Mouse (Mus musculus) heart, postnatal 0 days (tissue): ENCODE measurements around the gene Ctdnep1. TPM values are rescaled to one million over a fixed set of nuclear protein-coding genes. Genes with fewer than 3 reads are reported as not detected.

Experiments used
- ATAC-seq: fragments of 200-750 bp; cut with Nextera tagmentation; 2 replicates; pipeline ENCODE4 v1.8.0; 2017; ENCODE audit warnings: low read depth, moderate number of reproducible peaks, moderate library complexity; ENCODE audit not compliant: insufficient read depth
- DNase-seq: peaks from one replicate; pipeline ENCODE4 v3.0.0-alpha.2; 2016; ENCODE audit warnings: low spot score
- H3K27ac ChIP-seq: fragments of 300-500 bp; sonication (generic); 2 replicates; pipeline ENCODE4 v1.5.1; 2014; ENCODE audit warnings: low read depth, mild to moderate bottlenecking
- H3K27me3 ChIP-seq: fragments of 300-500 bp; sonication (generic); 2 replicates; pipeline ENCODE4 v1.6.1; 2014; ENCODE audit warnings: low read length, mixed read lengths; ENCODE audit not compliant: control insufficient read depth, insufficient read depth
- H3K36me3 ChIP-seq: fragments of 300-500 bp; sonication (generic); replicated peaks from 2 replicates; pipeline ENCODE4 v1.6.1; 2014; ENCODE audit warnings: low read length, mixed read lengths; ENCODE audit not compliant: control insufficient read depth, insufficient read depth
- H3K4me1 ChIP-seq: fragments of 300-500 bp; sonication (generic); 2 replicates; pipeline ENCODE4 v1.6.1; 2014; ENCODE audit warnings: antibody characterized with exemption; ENCODE audit not compliant: control insufficient read depth, insufficient read depth
- H3K4me2 ChIP-seq: fragments of 300-500 bp; sonication (generic); 2 replicates; pipeline ENCODE4 v1.6.1; 2014; ENCODE audit warnings: low read depth, mild to moderate bottlenecking, low read length, moderate library complexity
- H3K4me3 ChIP-seq: fragments of 300-500 bp; sonication (generic); 2 replicates; pipeline ENCODE4 v1.5.1; 2014; ENCODE audit warnings: low read depth, low read length
- H3K9ac ChIP-seq: fragments of 300-500 bp; sonication (generic); replicated peaks from 2 replicates; pipeline ENCODE4 v1.6.1; 2014; ENCODE audit warnings: low read depth, low read length, mixed read lengths
- H3K9me3 ChIP-seq: fragments of 300-500 bp; sonication (generic); replicated peaks from 2 replicates; pipeline ENCODE4 v1.6.1; 2016; ENCODE audit warnings: low read length; ENCODE audit not compliant: control insufficient read depth
- CTCF ChIP-seq: IDR thresholded peaks from 2 replicates; pipeline ENCODE4 v1.5.1; 2016; ENCODE audit warnings: antibody characterized with exemption, control low read depth, low read depth
- EP300 ChIP-seq: IDR thresholded peaks from 2 replicates; pipeline ENCODE4 v1.6.1; 2016; ENCODE audit warnings: antibody characterized with exemption, low read depth
- WGBS: fragments of 180-500 bp; shearing (Covaris S2); extraction: QIAGEN DNeasy Blood & Tissue Kit; methylation state at CpG from one replicate; pipeline ENCODE4 v1.1.7; 2014; 5-methylcytosine and 5-hydroxymethylcytosine counted together
- polyA plus RNA-seq: library from polyadenylated mRNA; unstranded; fragments of >200 nt; fragmentation: Nextera tagmentation; extraction: Ambion mirVana; gene quantifications from 2 replicates; pipeline ENCODE4 v1.2.1, GENCODE M21; 2015
- total RNA-seq: library from RNA; depleted of rRNA; stranded (reverse); fragments of >200 nt; gene quantifications from 2 replicates; pipeline ENCODE4 v1.2.3, GENCODE M21; 2014; ENCODE audit warnings: low replicate concordance

Ctdnep1 gene
- total and polyA plus RNA-seq, 2 experiments from 2014 or later, result 24.8 to 45.6 TPM

DNA sequence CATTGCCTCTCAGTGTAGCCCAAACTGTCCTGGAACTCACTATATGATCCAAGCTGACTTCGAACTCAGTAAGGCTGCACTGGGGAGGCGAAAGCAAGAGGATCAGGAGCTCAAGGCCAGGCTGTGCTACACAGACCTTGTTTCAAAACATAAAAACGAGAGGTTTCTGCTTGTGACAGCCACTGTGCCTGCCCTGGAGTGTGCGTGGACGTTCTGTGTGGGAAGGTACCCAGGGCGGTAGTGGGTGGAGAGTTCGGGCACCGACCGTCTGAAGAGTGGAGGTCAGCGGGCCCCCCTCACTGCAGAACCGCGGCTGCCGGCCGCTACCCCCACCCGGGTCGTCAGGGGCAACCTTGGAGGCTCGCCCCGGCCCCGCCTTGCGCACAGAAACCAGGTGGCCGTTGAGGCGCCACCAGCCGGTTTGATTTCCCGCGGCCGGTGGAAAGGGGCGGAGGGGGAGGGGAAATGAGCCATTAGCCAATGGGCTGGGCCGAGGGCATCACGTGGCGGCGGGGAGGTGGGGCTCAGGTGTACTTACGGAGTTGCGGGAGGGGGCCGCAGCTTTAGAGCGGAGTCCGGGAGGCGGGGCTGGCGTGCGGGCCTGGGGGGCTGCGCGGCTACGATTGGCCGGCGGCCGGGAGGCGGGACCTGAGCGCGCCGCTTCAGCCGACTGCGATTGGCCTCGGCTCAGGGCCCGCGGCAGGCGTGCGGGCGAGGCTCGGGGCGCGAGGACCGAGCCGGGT, 45.6 kb upstream of the Ctdnep1 start, which contains the start of gene Ybx2:
Gene Ybx2 (plus strand): TSS at position 660 of the 743 bp plus-strand sequence.
- Histone ChIP-seq H3K4me1 (peaks cover 30% of the 10 kb centered on the region), H3K27me3 (peaks cover 8% of the 10 kb centered on the region), H3K4me3 (peak within 1 kb of the TSS; percentile 57), H3K9ac (peak within 1 kb of the TSS; percentile 51), H3K9me3 (no peaks in the 10 kb centered on the region), H3K27ac (peak within 1 kb of the TSS; percentile 88), H3K36me3 (no peaks in the 10 kb centered on the region), H3K4me2 (peak within 1 kb of the TSS; percentile 92)
- peak; percentile 80 for ATAC-seq
- DNase-seq, result peak; percentile 82
- no peak; the same call in 1 of the 2 replicates for TF ChIP-seq EP300
- TF ChIP-seq CTCF, result no peak
- 3% methylated on average over 48 of the region's 62 CpGs for WGBS

DNA sequence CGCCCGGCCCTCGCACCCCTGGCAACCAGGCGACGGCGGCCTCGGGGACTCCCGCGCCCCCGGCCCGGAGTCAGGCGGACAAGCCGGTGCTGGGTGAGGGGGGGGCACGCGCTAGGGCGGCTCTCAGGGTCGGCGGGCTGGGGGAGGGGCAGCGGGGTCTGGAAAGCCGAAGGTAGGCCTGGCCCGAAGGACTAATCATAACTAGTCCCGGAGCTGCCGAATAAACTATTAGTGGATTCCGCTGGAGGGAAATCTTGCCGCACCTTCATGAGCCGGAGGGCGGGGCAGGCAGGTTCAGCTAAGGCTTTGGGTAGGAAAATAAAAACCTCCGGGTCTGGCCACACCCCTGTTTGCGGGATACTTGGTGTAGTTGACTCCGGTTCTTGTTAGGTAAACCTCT, 44.8 kb upstream of the Ctdnep1 start:
- WGBS, result 4% methylated on average over 29 of the region's 30 CpGs
- Histone ChIP-seq H3K36me3 (no peaks in the 10 kb centered on the region), H3K9me3 (no peaks in the 10 kb centered on the region), H3K27ac (peak overlapping the region; percentile 88), H3K4me3 (peak overlapping the region; percentile 57), H3K9ac (peak overlapping the region; percentile 51), H3K4me2 (peak overlapping the region; percentile 92), H3K4me1 (peaks cover 30% of the 10 kb centered on the region), H3K27me3 (peaks cover 8% of the 10 kb centered on the region)
- DNase-seq (no peak), ATAC-seq (no peak)
- TF ChIP-seq EP300 (no peak), CTCF (no peak)

DNA sequence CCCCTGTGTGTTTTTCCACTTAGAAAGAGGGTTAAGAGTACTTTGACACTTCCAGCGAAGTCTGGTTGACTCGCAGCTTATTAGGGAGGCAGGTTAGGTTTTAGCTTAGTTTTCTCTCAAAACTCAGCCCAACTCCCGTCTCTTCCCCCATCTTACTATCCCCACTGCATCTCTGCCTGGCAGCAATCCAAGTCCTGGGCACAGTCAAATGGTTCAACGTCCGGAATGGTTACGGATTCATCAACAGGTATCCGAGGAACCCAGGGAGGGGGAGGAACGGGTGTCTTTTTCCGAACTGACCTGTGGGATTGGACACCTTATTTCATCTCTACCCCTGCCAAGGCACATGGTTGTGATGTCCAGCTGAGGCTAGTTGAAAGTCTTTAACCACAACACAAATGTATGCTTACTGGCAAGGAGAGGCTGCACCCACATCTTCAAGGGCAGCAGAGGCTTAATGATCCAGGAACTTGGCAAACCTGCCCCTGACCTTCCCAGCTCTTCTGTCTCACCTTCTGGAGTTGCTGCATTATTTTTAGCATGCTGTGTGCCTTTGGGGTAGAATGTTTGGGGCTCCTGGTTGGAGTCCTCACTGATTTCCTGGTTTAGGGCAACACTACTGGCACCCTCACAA, 44.1 kb upstream of the Ctdnep1 start:
- Histone ChIP-seq H3K27me3 (peaks cover 8% of the 10 kb centered on the region), H3K9ac (peak overlapping the region; percentile 51; the same call in 1 of the 2 replicates), H3K4me3 (peak overlapping the region; percentile 57), H3K27ac (peak overlapping the region; percentile 88), H3K36me3 (no peaks in the 10 kb centered on the region), H3K4me1 (peaks cover 30% of the 10 kb centered on the region), H3K9me3 (no peaks in the 10 kb centered on the region), H3K4me2 (peak overlapping the region; percentile 92)
- ATAC-seq, result peak; percentile 6; the same call in 1 of the 2 replicates
- DNase-seq, result peak; percentile 50
- no peak for TF ChIP-seq EP300
- TF ChIP-seq CTCF, result no peak
- WGBS, result 41% methylated on average over 9 of the region's 9 CpGs

DNA sequence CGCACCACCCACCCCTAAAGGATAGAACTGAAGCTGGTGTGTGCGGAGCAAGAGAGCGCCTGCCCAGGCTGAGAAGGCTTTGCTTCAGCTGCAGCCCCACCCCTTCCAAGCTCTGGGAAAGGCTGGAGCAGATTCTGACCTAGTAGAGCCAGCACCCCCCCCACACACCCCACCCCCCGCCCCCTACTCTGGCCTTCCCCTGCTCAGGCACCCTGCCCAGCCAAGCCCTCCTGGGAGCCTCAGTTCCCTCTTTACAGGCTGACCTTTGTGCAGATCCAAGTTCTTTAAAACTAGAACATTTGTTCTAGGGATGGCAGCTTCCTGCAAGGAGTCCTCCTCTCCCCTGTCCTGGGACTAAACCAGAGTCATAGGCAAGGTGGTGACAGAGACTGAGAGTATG, 43.6 kb upstream of the Ctdnep1 start:
- H3K27ac ChIP-seq, result peak overlapping the region; percentile 88
- WGBS, result 26% methylated on average over 4 of the region's 4 CpGs
- DNase-seq (peak; percentile 53), ATAC-seq (peak; percentile 15; the same call in 1 of the 2 replicates)
- H3K4me2 ChIP-seq, result peak overlapping the region; percentile 92
- 0 out of 2 replicates have a peak, but pooled peaks cover 3% of the 10 kb centered on the region for H3K36me3 ChIP-seq
- peaks cover 8% of the 10 kb centered on the region for H3K27me3 ChIP-seq
- H3K4me1 ChIP-seq, result peaks cover 30% of the 10 kb centered on the region
- no peak overlapping the region for H3K4me3 ChIP-seq
- H3K9me3 ChIP-seq, result no peaks in the 10 kb centered on the region
- TF ChIP-seq CTCF, result no peak
- no peak for TF ChIP-seq EP300
- H3K9ac ChIP-seq, result peak overlapping the region; percentile 51; the same call in 1 of the 2 replicates

DNA sequence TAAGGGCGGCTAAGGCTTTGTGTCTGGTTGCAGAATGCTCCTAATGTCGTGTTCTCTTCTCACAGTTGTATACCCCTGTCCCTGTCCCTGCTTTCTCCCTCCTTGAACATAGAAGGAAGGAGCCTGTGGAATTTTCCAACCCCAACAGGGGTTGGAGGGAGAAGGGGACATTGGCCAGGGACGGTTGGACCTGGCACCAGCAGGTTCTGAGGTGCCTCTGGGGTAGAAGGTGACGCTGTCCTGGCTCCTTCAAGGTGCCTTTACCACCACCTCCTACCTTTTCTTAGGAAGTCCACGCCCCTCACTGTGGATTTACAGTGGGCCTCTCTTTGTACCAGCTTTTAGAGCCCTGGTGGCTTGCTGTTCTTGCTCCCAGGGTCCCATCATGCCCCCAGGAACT, 43.1 kb upstream of the Ctdnep1 start:
- WGBS, result 56% methylated on average over 5 of the region's 5 CpGs
- no peak overlapping the region for H3K4me2 ChIP-seq
- TF ChIP-seq CTCF (no peak), EP300 (no peak)
- peak overlapping the region; percentile 88 for H3K27ac ChIP-seq
- H3K9ac ChIP-seq, result peak overlapping the region; percentile 51; the same call in 1 of the 2 replicates
- ATAC-seq (no peak), DNase-seq (no peak)
- peaks cover 8% of the 10 kb centered on the region for H3K27me3 ChIP-seq
- peaks cover 8% of the 10 kb centered on the region for H3K36me3 ChIP-seq
- no peak overlapping the region for H3K4me3 ChIP-seq
- H3K9me3 ChIP-seq, result no peaks in the 10 kb centered on the region
- peaks cover 30% of the 10 kb centered on the region for H3K4me1 ChIP-seq
